Mouse (Mus musculus) lung, postnatal 14 days (tissue): ENCODE measurements around the gene Pram1.
A peak's percentile ranks its signal among the peaks of the same experiment; 100 is the strongest.

ENCODE experiments used
- DNase-seq: peaks from one replicate; pipeline ENCODE4 v3.0.0; 2021

Gene Pram1

GRCm38 (mm10) chr17:33673837-33674236 lies 36.0 kb downstream of the Pram1 start:
- DNase-seq = no peak

GRCm38 (mm10) chr17:33675452-33675851 lies 37.6 kb downstream of the Pram1 start:
- peak; percentile 60 for DNase-seq

GRCm38 (mm10) chr17:33676086-33676485 lies 38.2 kb downstream of the Pram1 start:
- DNase-seq = no peak

GRCm38 (mm10) chr17:33678771-33679170 lies 40.9 kb downstream of the Pram1 start:
- no peak for DNase-seq

- no peak for DNase-seq
Measured at GRCm38 (mm10) chr17:33681767-33682166, 43.9 kb downstream of the Pram1 start.

GRCm38 (mm10) chr17:33684671-33685231 lies 46.9 kb downstream of the Pram1 start:
- peak; percentile 64 for DNase-seq

- DNase-seq = peak; percentile 99
Measured at GRCm38 (mm10) chr17:33685249-33685653, 47.4 kb downstream of the Pram1 start.

GRCm38 (mm10) chr17:33686760-33687159 lies 48.9 kb downstream of the Pram1 start, which contains the start of gene Hnrnpm:
Gene Hnrnpm, minus strand, starts transcription at chr17:33686860.
- DNase-seq = no peak
